Mouse (Mus musculus) heart, postnatal 0 days (tissue): ENCODE data around the gene Dag1.
A peak's percentile ranks its signal among the peaks of the same experiment; 100 is the strongest.

Source experiments
- CTCF ChIP-seq: IDR thresholded peaks from 2 replicates; pipeline ENCODE4 v1.5.1; 2016; ENCODE audit warnings: antibody characterized with exemption, control low read depth, low read depth
- EP300 ChIP-seq: IDR thresholded peaks from 2 replicates; pipeline ENCODE4 v1.6.1; 2016; ENCODE audit warnings: antibody characterized with exemption, low read depth

DNA sequence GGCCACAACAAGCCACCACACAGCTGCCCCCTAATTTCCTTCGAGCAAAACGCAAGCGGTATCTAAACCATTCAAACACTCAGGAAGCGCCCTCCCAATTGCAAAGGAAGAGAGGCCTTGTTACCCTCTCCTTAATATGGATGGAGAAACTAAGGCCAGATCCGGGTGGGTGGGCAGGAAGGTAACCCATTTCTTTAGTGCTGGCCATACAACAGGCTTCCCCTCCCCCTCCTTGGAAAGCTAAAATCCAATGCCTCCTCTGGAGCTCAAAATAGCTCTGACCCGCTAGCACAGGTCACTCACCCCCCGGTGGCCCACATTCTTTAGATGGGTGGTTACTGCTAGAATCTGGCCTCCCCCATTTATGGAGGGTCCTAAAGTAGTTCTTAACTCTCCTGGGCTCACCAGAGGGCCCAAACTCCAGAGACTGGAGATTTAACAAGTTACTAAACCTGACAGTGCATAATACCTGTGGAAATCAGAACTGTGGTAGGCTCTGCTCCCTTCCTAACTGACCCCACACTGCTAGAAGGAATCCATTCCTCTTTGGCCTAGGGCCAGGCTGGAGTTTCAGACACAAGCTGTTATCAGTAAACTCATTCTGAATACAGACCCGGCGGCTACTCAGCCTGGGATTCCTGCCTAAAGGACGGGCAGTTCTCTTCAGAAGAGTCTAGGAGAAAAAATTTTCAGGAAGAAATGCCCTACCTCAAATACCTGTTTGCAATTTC lies 598 bp upstream of the Dag1 start:
- TF ChIP-seq CTCF (no peak), EP300 (peak; percentile 89)
